Mouse (Mus musculus) testis, adult 2 months (tissue): ENCODE data around the gene Gpr50.

Experiments
- CTCF ChIP-seq: fragments of 200-500 bp; IDR thresholded peaks from 2 replicates; pipeline ENCODE4 v1.5.1; 2012; ENCODE audit warnings: low read depth, mild to moderate bottlenecking, inconsistent platforms, low read length, moderate library complexity; ENCODE audit not compliant: control insufficient read depth, insufficient read depth, insufficient replicate concordance
- POLR2A ChIP-seq: fragments of 200-500 bp; IDR thresholded peaks from 2 replicates; pipeline ENCODE4 v1.6.1; 2012; ENCODE audit warnings: low read depth, mild to moderate bottlenecking, inconsistent platforms, low read length, moderate library complexity; ENCODE audit not compliant: control insufficient read depth

DNA sequence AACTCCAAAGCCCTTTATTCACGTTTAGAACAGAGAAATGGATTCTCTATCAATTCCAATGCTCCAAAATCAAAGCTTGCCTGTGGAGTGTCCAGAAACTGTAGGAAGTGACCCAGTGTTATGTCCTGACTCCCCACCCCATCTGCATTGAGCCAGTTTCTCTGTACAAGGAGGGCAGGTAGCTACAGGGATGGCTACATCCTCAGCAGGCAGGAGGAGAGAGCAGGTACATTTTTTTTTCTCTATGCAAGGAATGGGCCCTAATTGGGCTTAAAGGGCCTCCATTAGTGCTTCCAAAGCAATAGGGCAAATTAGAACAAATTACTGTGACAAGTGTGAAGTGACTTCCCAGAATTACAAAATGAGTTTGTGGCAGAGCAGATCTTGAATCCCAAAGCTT, 15.0 kb upstream of the Gpr50 start:
- TF ChIP-seq CTCF = no peak
- no peak for TF ChIP-seq POLR2A
